Mouse (Mus musculus) G1E (cell line): Measurements from ENCODE around the gene Hbq1a. TPM values are rescaled to one million over a fixed set of nuclear protein-coding genes. Genes with fewer than 3 reads are reported as not detected.
A peak's percentile ranks its signal among the peaks of the same experiment; 100 is the strongest.
"Not testable (repeated sequence)": the region's sequence is repeated elsewhere in the genome, so short reads cannot be mapped to it uniquely, and the experiment has no call there.

Experiments
- ATAC-seq: 2 replicates; pipeline ENCODE4 v1.8.0; 2016; ENCODE audit warnings: mild to moderate bottlenecking; ENCODE audit not compliant: insufficient number of reproducible peaks, poor library complexity, low FRiP score, severe bottlenecking; ENCODE audit errors: extremely low read depth
- DNase-seq: peaks from one replicate; pipeline ENCODE4 v3.0.0; 2012; ENCODE audit warnings: low spot score
- H3K27me3 ChIP-seq: 2 replicates; pipeline ENCODE4 v1.6.1; 2012; ENCODE audit warnings: mild to moderate bottlenecking, low read length, inconsistent platforms; ENCODE audit not compliant: insufficient read depth
- H3K36me3 ChIP-seq: replicated peaks from 2 replicates; pipeline ENCODE3; 2012; ENCODE audit warnings: mild to moderate bottlenecking, inconsistent platforms
- H3K4me1 ChIP-seq: 2 replicates; pipeline ENCODE4 v1.6.1; 2012; ENCODE audit warnings: low read depth, low read length, inconsistent platforms, mixed read lengths; ENCODE audit not compliant: insufficient read depth
- H3K4me3 ChIP-seq: 2 replicates; pipeline ENCODE4 v1.5.1; 2012; ENCODE audit warnings: low read depth, mild to moderate bottlenecking, inconsistent platforms, low read length, moderate library complexity, mixed read lengths
- H3K9me3 ChIP-seq: replicated peaks from 2 replicates; pipeline ENCODE4 v1.6.1; 2012; ENCODE audit warnings: inconsistent platforms
- CTCF ChIP-seq: IDR thresholded peaks from 2 replicates; pipeline ENCODE4 v1.5.1; 2012; ENCODE audit warnings: low read depth, low read length, inconsistent platforms, mixed read lengths
- GATA1 ChIP-seq: IDR thresholded peaks from 2 replicates; pipeline ENCODE4 v1.6.1; 2012; ENCODE audit warnings: borderline replicate concordance, low read length, inconsistent platforms, mixed read lengths
- GATA2 ChIP-seq: IDR thresholded peaks from 2 replicates; pipeline ENCODE4 v1.6.1; 2012; ENCODE audit warnings: low read depth, low read length, inconsistent platforms, borderline replicate concordance
- POLR2AphosphoS5 ChIP-seq: IDR thresholded peaks from 2 replicates; pipeline ENCODE4 v1.6.1; 2012; ENCODE audit warnings: low read depth, low read length, inconsistent platforms; ENCODE audit not compliant: insufficient replicate concordance
- TAL1 ChIP-seq: conservative IDR thresholded peaks from 2 replicates; pipeline ENCODE4 v1.6.1; 2012; ENCODE audit warnings: low read depth, low read length, inconsistent platforms, mixed read lengths
- polyA plus RNA-seq: library from polyadenylated mRNA; stranded (reverse); fragments of >175 nt; gene quantifications from 2 replicates; pipeline ENCODE4 v1.2.3, GENCODE M21; 2012
- total RNA-seq, 2 experiments: library from RNA; stranded (forward) in 1 of 2; stranded (reverse) in 1 of 2; fragments of 200-1000 nt in 1 of 2; fragments of >200 nt in 1 of 2; fragmentation: Nextera tagmentation in 1 of 2; gene quantifications; 2 replicates each; pipeline ENCODE4 v1.2.3; 2014 to 2017

Gene Hbq1a
- total RNA-seq (2014; fragmentation: Nextera tagmentation) (not detected in 2 replicates), total RNA-seq (2017) (not detected in 2 replicates), polyA plus RNA-seq (not detected in 2 replicates)

DNA sequence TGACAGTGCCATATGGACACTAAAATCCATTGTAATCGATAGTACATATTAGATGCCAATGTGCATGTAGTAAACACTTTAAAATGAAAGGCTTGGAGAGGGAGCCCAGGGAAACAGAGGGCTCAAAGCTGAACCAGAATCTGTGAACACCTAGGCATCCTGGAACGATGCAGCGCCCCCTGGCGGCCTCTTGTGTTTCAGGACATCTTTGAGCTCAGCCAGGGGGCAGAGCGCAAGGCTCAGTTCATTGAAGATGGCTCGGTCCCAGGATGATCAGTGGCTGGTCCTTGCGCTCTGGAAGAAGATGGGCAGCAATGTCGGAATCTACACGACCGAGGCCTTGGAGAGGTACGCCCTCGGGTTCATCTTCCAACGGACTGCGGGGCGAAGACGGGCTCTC, at the start of gene Hbq1a:
Hbq1a (plus strand) TSS at position 205 of the 400 bp plus-strand sequence.
- H3K9me3 ChIP-seq, ATAC-seq, H3K36me3 ChIP-seq, DNase-seq, H3K4me3 ChIP-seq: not testable (repeated sequence)
- peaks cover 31% of the 10 kb centered on the region for H3K27me3 ChIP-seq
- peak; percentile 45; the same call in 1 of the 2 replicates for TF ChIP-seq CTCF
- peaks cover 24% of the 10 kb centered on the region for H3K4me1 ChIP-seq

GRCm38 (mm10) chr11:32250880-32251763, 48.7 kb upstream of the Hbq1a start:
- Histone ChIP-seq H3K4me3 (no peak overlapping the region; the same call in 1 of the 2 replicates), H3K27me3 (no peaks in the 10 kb centered on the region), H3K4me1 (peaks cover 89% of the 10 kb centered on the region), H3K9me3 (no peaks in the 10 kb centered on the region), H3K36me3 (peaks cover 90% of the 10 kb centered on the region)
- peak; percentile 90 for ATAC-seq
- DNase-seq, result peak; percentile 67
- TF ChIP-seq GATA2 (no peak), GATA1 (no peak), TAL1 (peak; percentile 87)

GRCm38 (mm10) chr11:32253121-32253520, 46.7 kb upstream of the Hbq1a start:
- H3K27me3 ChIP-seq, result no peaks in the 10 kb centered on the region
- no peak for DNase-seq
- peaks cover 86% of the 10 kb centered on the region for H3K36me3 ChIP-seq
- no peak overlapping the region for H3K4me3 ChIP-seq
- no peak for ATAC-seq
- no peaks in the 10 kb centered on the region for H3K9me3 ChIP-seq
- TF ChIP-seq CTCF (no peak), TAL1 (no peak), GATA1 (no peak)
- H3K4me1 ChIP-seq, result peaks cover 87% of the 10 kb centered on the region

- peaks cover 82% of the 10 kb centered on the region for H3K4me1 ChIP-seq
- peak; percentile 87 for ATAC-seq
- peaks cover 89% of the 10 kb centered on the region for H3K36me3 ChIP-seq
- peak; percentile 87 for TF ChIP-seq TAL1
- TF ChIP-seq GATA2, result no peak
- peak overlapping the region; percentile 17; the same call in 1 of the 2 replicates for H3K4me3 ChIP-seq
- no peaks in the 10 kb centered on the region for H3K9me3 ChIP-seq
- no peaks in the 10 kb centered on the region for H3K27me3 ChIP-seq
- DNase-seq, result no peak
Observed at GRCm38 (mm10) chr11:32256146-32256545, 43.7 kb upstream of the Hbq1a start.

GRCm38 (mm10) chr11:32256566-32256965, 43.3 kb upstream of the Hbq1a start:
- peak overlapping the region; percentile 14; the same call in 1 of the 2 replicates for H3K4me3 ChIP-seq
- peaks cover 77% of the 10 kb centered on the region for H3K4me1 ChIP-seq
- no peaks in the 10 kb centered on the region for H3K9me3 ChIP-seq
- ATAC-seq (no peak), DNase-seq (no peak)
- peaks cover 88% of the 10 kb centered on the region for H3K36me3 ChIP-seq
- H3K27me3 ChIP-seq, result no peaks in the 10 kb centered on the region
- TF ChIP-seq POLR2AphosphoS5 (no peak), CTCF (no peak), TAL1 (no peak), GATA2 (no peak), GATA1 (no peak)

DNA sequence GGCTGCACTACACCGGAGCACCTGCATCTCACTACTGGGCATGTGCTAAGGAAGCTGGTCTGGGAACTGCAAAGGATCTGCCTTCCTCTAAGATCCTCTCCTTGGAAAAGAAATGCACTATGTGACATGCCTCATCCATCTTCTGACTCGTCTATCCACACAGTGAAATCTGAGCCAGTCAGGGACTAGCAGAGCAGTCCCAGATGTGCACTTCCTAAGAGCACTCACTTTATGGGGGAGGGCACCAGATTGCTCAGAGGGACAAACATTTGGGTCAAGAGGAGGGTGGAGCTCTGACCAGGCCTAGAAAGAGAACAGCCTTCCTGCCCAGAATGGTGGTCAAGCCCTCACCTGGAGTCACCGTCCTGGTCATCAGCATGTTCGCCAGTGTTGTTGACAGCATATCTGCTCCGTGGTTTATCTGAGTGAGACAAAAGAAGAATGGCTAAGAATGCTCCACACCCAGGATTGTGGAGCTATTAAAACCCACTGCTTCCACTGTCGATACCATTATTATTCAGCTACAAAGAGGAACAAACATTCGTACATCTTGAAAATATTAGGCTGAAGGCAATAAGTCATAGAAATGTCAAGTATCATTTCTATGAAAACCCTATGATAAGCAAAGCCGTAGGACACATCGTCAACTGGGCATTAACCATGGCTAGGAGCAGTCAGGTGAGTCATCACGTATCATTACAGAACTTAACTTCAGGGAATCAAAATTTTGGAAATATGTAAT, 37.0 kb upstream of the Hbq1a start:
- H3K36me3 ChIP-seq, result peaks cover 64% of the 10 kb centered on the region
- DNase-seq (no peak), ATAC-seq (no peak)
- TF ChIP-seq GATA2 (no peak), TAL1 (no peak), CTCF (no peak), POLR2AphosphoS5 (no peak)
- H3K4me1 ChIP-seq, result peaks cover 64% of the 10 kb centered on the region
- no peak overlapping the region for H3K4me3 ChIP-seq
- no peaks in the 10 kb centered on the region for H3K27me3 ChIP-seq
- no peaks in the 10 kb centered on the region for H3K9me3 ChIP-seq
